Mouse (Mus musculus): ENCODE data around the gene Apon.
A peak's percentile ranks its signal among the peaks of the same experiment; 100 is the strongest.
"Not testable (repeated sequence)": the region's sequence is repeated elsewhere in the genome, so short reads cannot be mapped to it uniquely, and the experiment has no call there.

Apon gene

DNA sequence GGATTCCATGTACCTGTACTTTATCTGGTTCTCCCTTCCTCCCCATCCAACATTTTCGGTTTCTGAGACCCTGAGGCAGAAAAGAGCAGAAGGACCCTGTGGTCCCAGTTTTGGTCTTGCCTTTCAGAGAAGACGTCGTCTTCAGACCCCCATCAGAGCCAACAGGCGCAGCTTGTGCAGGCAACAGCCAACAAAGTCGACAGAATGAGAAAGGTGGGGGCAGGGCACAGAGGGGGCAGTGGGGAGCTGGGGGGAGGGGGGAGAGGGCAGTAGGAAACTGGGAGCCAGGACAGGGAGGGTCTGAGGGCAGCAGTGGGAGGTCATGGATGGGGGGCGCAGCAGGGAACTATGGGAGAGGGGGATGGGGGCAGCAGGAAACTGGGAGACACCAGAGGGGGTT lies 24.3 kb downstream of the Apon start:
- Histone ChIP-seq H3K36me3 (ENCODE audit: insufficient read depth, low read length) (peaks cover 72% of the 10 kb centered on the region), H3K27me3 (ENCODE audit: insufficient read depth, low read length) (no peaks in the 10 kb centered on the region), H3K4me1 (replicated peaks; ENCODE audit: low read depth, low read length) (peaks cover 38% of the 10 kb centered on the region), H3K4me3 (replicated peaks; ENCODE audit: low read length) (no peak overlapping the region), H3K9me3 (ENCODE audit: low read length) (no peaks in the 10 kb centered on the region)
- no peak for TF ChIP-seq CTCF (conservative IDR thresholded peaks at IDR 0.05; ENCODE audit: low read length)
- TF ChIP-seq NANOG (IDR thresholded peaks at IDR 0.05; ENCODE audit: borderline replicate concordance, low read length) = no peak
- TF ChIP-seq POU5F1 (IDR thresholded peaks at IDR 0.05; ENCODE audit: borderline replicate concordance, low read length) = no peak

DNA sequence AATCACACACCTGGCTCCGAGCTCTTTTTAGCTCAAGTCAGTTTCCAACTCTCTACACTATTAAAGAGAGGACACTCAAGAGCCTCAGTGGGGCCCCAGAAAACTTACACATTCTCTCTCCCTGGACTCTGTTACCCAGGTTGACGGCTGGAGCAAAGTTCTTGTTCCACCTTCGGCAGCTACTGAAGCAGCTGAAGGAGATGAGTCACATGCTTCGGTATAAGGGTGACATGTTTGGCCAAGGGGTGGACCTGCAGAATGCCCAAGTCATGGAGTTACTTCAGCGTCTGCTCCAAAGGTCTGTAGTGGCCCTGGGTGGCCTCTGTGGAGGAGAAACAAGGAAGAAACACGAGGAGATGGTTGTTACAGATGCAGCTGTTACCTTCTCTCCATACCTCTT lies 27.0 kb downstream of the Apon start:
- TF ChIP-seq POU5F1 (IDR thresholded peaks at IDR 0.05; ENCODE audit: borderline replicate concordance, low read length) = no peak
- TF ChIP-seq CTCF (conservative IDR thresholded peaks at IDR 0.05; ENCODE audit: low read length) = no peak
- TF ChIP-seq NANOG (IDR thresholded peaks at IDR 0.05; ENCODE audit: borderline replicate concordance, low read length) = no peak
- H3K4me1 ChIP-seq (replicated peaks; ENCODE audit: low read depth, low read length) = peaks cover 60% of the 10 kb centered on the region
- H3K36me3 ChIP-seq (ENCODE audit: insufficient read depth, low read length) = peaks cover 85% of the 10 kb centered on the region

DNA sequence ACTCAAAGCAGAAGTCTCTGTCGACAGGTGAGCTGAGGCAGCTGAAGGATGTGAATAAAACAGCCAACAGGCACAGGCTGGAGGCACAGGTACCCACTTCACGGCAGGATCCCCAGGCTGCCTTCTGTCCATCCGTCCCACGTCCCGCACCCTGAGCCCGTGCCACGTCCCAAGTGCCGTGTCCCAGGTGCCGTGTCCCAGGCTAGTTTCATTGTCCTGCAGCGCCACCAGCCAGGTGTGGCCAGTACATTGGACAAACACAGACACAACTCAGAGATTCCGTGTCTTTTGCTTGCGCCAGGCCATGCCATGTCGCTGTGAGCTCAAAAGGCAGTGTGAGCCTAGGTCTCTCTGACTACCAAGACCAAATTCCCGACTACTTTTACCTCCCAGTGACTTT lies 27.8 kb downstream of the Apon start:
- Histone ChIP-seq H3K9me3 (ENCODE audit: low read length) (no peaks in the 10 kb centered on the region), H3K4me3 (replicated peaks; ENCODE audit: low read length) (no peak overlapping the region), H3K27me3 (ENCODE audit: insufficient read depth, low read length) (no peaks in the 10 kb centered on the region), H3K4me1 (replicated peaks; ENCODE audit: low read depth, low read length) (peaks cover 67% of the 10 kb centered on the region), H3K36me3 (ENCODE audit: insufficient read depth, low read length) (peaks cover 87% of the 10 kb centered on the region)
- no peak for TF ChIP-seq POU5F1 (IDR thresholded peaks at IDR 0.05; ENCODE audit: borderline replicate concordance, low read length)
- TF ChIP-seq CTCF (conservative IDR thresholded peaks at IDR 0.05; ENCODE audit: low read length) = no peak
- TF ChIP-seq NANOG (IDR thresholded peaks at IDR 0.05; ENCODE audit: borderline replicate concordance, low read length) = no peak

More for the DNA sequence above, 27.0 kb downstream of the Apon start:
- H3K9me3 ChIP-seq (ENCODE audit: low read length) = no peaks in the 10 kb centered on the region
- no peaks in the 10 kb centered on the region for H3K27me3 ChIP-seq (ENCODE audit: insufficient read depth, low read length)
- no peak overlapping the region for H3K4me3 ChIP-seq (replicated peaks; ENCODE audit: low read length)

DNA sequence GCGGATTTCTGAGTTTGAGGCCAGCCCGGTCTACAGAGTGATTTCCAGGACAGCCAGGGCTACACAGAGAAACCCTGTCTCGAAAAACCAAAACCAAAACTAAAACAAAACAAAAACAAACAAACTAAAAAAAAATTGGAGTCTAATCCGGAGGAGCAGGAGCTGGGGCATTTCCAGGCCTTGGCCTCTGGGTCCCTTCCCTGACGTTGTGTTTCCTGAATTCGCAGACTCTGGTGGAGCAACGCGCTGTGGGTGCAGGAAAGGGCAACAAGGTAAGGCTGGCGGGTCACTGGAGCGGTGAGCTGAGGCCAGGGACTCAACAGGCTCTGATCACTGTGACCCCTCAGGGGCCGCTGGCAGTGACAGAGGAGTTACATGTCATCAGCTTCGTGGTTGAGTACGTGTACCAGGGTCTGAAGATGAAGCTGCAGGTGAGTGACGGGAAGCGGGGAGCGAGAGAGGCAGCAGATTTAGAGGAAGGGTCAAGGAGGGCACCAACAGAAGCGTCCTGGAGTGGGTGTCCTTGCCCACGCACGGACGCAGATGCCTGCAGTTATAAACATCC lies 29.1 kb downstream of the Apon start:
- H3K4me1 ChIP-seq (replicated peaks; ENCODE audit: low read depth, low read length) = peaks cover 63% of the 10 kb centered on the region
- no peaks in the 10 kb centered on the region for H3K9me3 ChIP-seq (ENCODE audit: low read length)
- H3K4me3 ChIP-seq (replicated peaks; ENCODE audit: low read length) = peak overlapping the region; percentile 69
- peaks cover 84% of the 10 kb centered on the region for H3K36me3 ChIP-seq (ENCODE audit: insufficient read depth, low read length)
- TF ChIP-seq NANOG (IDR thresholded peaks at IDR 0.05; ENCODE audit: borderline replicate concordance, low read length) (no peak), CTCF (conservative IDR thresholded peaks at IDR 0.05; ENCODE audit: low read length) (no peak), POU5F1 (IDR thresholded peaks at IDR 0.05; ENCODE audit: borderline replicate concordance, low read length) (no peak)
- no peaks in the 10 kb centered on the region for H3K27me3 ChIP-seq (ENCODE audit: insufficient read depth, low read length)

DNA sequence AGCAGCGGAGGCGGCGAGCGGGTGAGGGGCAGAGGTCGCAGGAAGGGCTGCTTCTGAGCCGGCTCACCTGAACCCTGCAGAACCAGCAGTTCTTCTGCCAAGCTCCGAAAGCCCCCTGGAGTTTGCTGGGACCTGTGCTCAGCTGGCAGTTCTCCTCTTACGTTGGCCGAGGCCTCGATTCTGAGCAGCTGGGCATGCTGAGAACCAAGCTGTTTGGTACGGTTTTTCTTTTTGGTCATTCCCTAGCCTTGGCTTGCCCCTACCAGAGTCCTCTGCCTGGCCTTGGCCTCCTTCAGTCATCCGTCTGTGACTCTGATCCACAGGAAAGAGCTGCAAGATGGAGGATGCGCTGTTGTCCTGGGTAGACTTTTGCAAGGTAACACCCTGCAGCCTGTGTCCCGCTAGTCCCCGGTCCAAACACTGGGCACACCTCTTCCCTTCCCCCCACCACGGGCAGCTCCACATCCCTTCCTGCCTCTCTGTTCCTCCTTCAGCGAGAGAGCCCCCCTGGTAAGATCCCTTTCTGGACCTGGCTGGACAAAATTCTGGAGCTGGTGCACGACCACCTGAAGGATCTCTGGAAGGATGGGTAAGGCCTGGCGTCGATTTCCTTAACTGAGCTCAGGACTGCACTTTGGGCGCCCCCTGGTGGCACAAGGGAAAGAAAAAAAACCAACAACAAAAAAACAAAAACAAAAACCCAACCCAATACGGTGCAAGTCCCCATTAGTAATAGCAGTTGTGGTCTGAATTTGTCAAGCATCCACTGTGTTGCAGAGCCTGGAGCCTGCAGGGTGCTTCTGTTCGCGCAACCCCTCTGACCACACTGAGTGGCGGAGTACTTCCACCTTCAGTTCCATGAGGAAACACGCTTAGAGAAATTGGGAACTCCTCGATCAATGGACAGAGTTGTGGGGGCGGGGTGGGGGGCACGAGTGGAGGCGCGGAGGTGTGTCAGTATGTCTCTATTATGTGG lies 30.0 kb downstream of the Apon start:
- no peaks in the 10 kb centered on the region for H3K9me3 ChIP-seq (ENCODE audit: low read length)
- peak overlapping the region; percentile 69 for H3K4me3 ChIP-seq (replicated peaks; ENCODE audit: low read length)
- peaks cover 88% of the 10 kb centered on the region for H3K36me3 ChIP-seq (ENCODE audit: insufficient read depth, low read length)
- peaks cover 63% of the 10 kb centered on the region for H3K4me1 ChIP-seq (replicated peaks; ENCODE audit: low read depth, low read length)
- no peaks in the 10 kb centered on the region for H3K27me3 ChIP-seq (ENCODE audit: insufficient read depth, low read length)
- peak; percentile 56 for TF ChIP-seq CTCF (conservative IDR thresholded peaks at IDR 0.05; ENCODE audit: low read length)
- no peak for TF ChIP-seq NANOG (IDR thresholded peaks at IDR 0.05; ENCODE audit: borderline replicate concordance, low read length)

DNA sequence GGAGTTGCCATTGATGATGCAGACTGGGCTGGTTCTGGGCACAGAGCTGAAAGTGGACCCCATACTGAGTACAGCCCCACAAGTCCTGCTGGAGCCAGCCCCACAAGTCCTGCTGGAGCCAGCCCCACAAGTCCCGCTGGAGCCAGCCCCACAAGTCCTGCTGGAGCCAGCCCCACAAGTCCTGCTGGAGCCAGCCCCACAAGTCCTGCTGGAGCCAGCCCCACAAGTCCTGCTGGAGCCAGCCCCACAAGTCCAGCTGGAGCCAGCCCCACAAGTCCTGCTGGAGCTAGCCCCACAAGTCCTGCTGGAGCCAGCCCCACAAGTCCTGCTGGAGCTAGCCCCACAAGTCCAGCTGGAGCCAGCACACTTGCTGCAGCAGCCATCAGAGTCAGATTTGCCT lies 36.7 kb downstream of the Apon start:
- not testable (repeated sequence) for H3K27me3 ChIP-seq (ENCODE audit: insufficient read depth, low read length); H3K4me3 ChIP-seq (replicated peaks; ENCODE audit: low read length); H3K9me3 ChIP-seq (ENCODE audit: low read length)
- peaks cover 62% of the 10 kb centered on the region for H3K36me3 ChIP-seq (ENCODE audit: insufficient read depth, low read length)
- peaks cover 15% of the 10 kb centered on the region for H3K4me1 ChIP-seq (replicated peaks; ENCODE audit: low read depth, low read length)

DNA sequence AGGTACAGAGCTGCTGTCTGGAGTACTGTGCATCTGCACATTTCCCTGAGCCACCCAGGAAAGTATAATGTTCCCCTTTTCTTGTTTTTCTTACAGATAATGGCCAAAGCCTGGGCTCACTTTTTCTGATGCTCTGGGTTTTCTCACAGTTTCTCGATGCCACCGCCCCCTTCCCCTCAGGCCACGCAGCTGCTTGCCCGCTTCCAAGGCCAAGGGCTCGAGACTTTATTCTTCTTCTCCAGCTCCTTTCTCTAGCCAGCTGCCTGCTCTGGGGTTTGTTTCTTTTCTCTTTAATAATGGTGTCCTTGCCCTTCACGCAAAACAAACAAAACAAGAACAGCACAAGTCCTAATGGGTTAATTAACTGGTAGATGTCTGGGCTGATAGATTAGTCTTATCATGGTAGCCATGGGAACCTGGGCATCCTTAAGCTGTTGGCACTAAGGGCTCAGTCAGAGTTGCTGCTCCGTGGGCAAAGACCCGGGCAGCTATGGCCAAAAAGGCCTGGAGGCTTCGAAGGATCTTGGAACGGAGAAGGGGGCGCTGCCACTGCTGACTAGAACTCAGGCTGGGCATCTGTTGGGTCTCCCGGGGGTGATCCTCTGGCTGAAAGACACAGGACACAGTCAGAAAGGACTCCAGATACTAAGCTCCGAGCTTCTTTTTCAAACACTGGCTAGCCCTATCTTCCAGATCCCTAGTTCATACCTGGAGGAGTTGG lies 42.6 kb downstream of the Apon start:
- Histone ChIP-seq H3K27me3 (ENCODE audit: insufficient read depth, low read length) (no peaks in the 10 kb centered on the region), H3K4me3 (replicated peaks; ENCODE audit: low read length) (peak overlapping the region; percentile 66; the same call in 1 of the 2 replicates), H3K9me3 (ENCODE audit: low read length) (no peaks in the 10 kb centered on the region), H3K36me3 (ENCODE audit: insufficient read depth, low read length) (peaks cover 15% of the 10 kb centered on the region), H3K4me1 (replicated peaks; ENCODE audit: low read depth, low read length) (peaks cover 45% of the 10 kb centered on the region)
- TF ChIP-seq CTCF (conservative IDR thresholded peaks at IDR 0.05; ENCODE audit: low read length) = no peak
- TF ChIP-seq NANOG (IDR thresholded peaks at IDR 0.05; ENCODE audit: borderline replicate concordance, low read length) = no peak
- TF ChIP-seq POU5F1 (IDR thresholded peaks at IDR 0.05; ENCODE audit: borderline replicate concordance, low read length) = no peak

DNA sequence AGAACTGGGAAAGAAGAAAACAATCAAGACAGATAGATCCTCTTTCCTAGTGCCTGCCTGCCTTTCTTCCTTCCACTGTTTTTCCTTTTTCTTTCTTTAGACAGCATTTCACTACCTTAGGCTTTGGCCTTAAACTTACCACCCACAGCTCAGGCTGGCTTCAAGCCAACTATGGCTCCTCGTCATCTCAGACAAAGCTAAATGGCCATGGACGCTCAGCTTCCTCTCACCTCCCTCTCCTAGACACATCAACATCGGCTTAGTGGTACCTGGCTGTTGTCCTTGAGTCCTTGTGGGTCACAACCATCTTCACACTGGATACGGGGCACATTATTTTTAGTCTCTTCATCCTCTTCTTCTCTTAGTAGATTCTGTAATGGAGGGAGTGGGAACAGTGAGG lies 43.3 kb downstream of the Apon start:
- TF ChIP-seq CTCF (conservative IDR thresholded peaks at IDR 0.05; ENCODE audit: low read length) (no peak), POU5F1 (IDR thresholded peaks at IDR 0.05; ENCODE audit: borderline replicate concordance, low read length) (no peak), NANOG (IDR thresholded peaks at IDR 0.05; ENCODE audit: borderline replicate concordance, low read length) (no peak)
- Histone ChIP-seq H3K27me3 (ENCODE audit: insufficient read depth, low read length) (no peaks in the 10 kb centered on the region), H3K9me3 (ENCODE audit: low read length) (no peaks in the 10 kb centered on the region), H3K36me3 (ENCODE audit: insufficient read depth, low read length) (peaks cover 9% of the 10 kb centered on the region), H3K4me3 (replicated peaks; ENCODE audit: low read length) (peak overlapping the region; percentile 66), H3K4me1 (replicated peaks; ENCODE audit: low read depth, low read length) (peaks cover 51% of the 10 kb centered on the region)
